Mouse (Mus musculus): ENCODE measurements around the gene Gm45015.

- TF ChIP-seq POLR2A (IDR thresholded peaks at IDR 0.05; ENCODE audit: extremely low read depth, insufficient read depth, low read length) = no peak
- TF ChIP-seq CTCF (IDR thresholded peaks at IDR 0.05; ENCODE audit: low read depth, low read length) = no peak
Measured at GRCm38 (mm10) chrX:73384924-73385323, 48.3 kb upstream of the Gm45015 start.
